Mouse (Mus musculus) adipocyte (in vitro differentiated cells): ENCODE data around the gene Adamts12.

ENCODE experiments used
- DNase-seq: peaks from one replicate; pipeline ENCODE4 v3.0.0-alpha.2; 2016; ENCODE audit warnings: low spot score

The Adamts12 gene

GRCm38 (mm10) chr15:11064558-11065411 is at the start of gene Adamts12:
TSS of gene Adamts12 (plus strand) at chr15:11064790.
- peak; percentile 97 for DNase-seq

GRCm38 (mm10) chr15:11014931-11015330 is 49.7 kb upstream of the Adamts12 start:
- no peak for DNase-seq

GRCm38 (mm10) chr15:11026801-11027561 is 37.6 kb upstream of the Adamts12 start:
- DNase-seq: no peak

- no peak for DNase-seq
Observed at GRCm38 (mm10) chr15:11030188-11030587, 34.4 kb upstream of the Adamts12 start.

GRCm38 (mm10) chr15:11035947-11036474 is 28.6 kb upstream of the Adamts12 start:
- DNase-seq: no peak

- no peak for DNase-seq
Observed at GRCm38 (mm10) chr15:11036535-11037375, 27.8 kb upstream of the Adamts12 start.

GRCm38 (mm10) chr15:11037376-11037695 is 27.3 kb upstream of the Adamts12 start:
- no peak for DNase-seq

- DNase-seq: no peak
Observed at GRCm38 (mm10) chr15:11037711-11038110, 26.9 kb upstream of the Adamts12 start, which contains the start of gene Rxfp3. TSS of gene Rxfp3 (minus strand) at chr15:11037991.

- peak; percentile 80 for DNase-seq
Observed at GRCm38 (mm10) chr15:11038476-11038875, 26.1 kb upstream of the Adamts12 start.

- DNase-seq: no peak
Observed at GRCm38 (mm10) chr15:11040067-11040466, 24.5 kb upstream of the Adamts12 start.

GRCm38 (mm10) chr15:11041229-11041628 is 23.4 kb upstream of the Adamts12 start:
- DNase-seq: no peak

GRCm38 (mm10) chr15:11042828-11043227 is 21.8 kb upstream of the Adamts12 start:
- DNase-seq: no peak

- no peak for DNase-seq
Observed at GRCm38 (mm10) chr15:11053678-11054439, 10.7 kb upstream of the Adamts12 start.

- DNase-seq: no peak
Observed at GRCm38 (mm10) chr15:11054440-11055080, 10.0 kb upstream of the Adamts12 start.

- peak; percentile 27 for DNase-seq
Observed at GRCm38 (mm10) chr15:11062903-11063302, 1.7 kb upstream of the Adamts12 start.

GRCm38 (mm10) chr15:11064160-11064557 is 431 bp upstream of the Adamts12 start:
- peak; percentile 90 for DNase-seq

- DNase-seq: peak; percentile 62
Observed at GRCm38 (mm10) chr15:11065528-11066171, 1.1 kb downstream of the Adamts12 start.

GRCm38 (mm10) chr15:11066299-11066698 is 1.7 kb downstream of the Adamts12 start:
- peak; percentile 65 for DNase-seq

- DNase-seq: no peak
Observed at GRCm38 (mm10) chr15:11067891-11068290, 3.3 kb downstream of the Adamts12 start.

- no peak for DNase-seq
Observed at GRCm38 (mm10) chr15:11075726-11076361, 11.3 kb downstream of the Adamts12 start.
